Mouse (Mus musculus): ENCODE results near the gene Toe1. TPM values are rescaled to one million over a fixed set of nuclear protein-coding genes. Genes with fewer than 3 reads are reported as not detected.

The Toe1 gene
- total and polyA plus RNA-seq, 3 experiments = 3.5 to 46.1 (median 12.5) TPM

DNA sequence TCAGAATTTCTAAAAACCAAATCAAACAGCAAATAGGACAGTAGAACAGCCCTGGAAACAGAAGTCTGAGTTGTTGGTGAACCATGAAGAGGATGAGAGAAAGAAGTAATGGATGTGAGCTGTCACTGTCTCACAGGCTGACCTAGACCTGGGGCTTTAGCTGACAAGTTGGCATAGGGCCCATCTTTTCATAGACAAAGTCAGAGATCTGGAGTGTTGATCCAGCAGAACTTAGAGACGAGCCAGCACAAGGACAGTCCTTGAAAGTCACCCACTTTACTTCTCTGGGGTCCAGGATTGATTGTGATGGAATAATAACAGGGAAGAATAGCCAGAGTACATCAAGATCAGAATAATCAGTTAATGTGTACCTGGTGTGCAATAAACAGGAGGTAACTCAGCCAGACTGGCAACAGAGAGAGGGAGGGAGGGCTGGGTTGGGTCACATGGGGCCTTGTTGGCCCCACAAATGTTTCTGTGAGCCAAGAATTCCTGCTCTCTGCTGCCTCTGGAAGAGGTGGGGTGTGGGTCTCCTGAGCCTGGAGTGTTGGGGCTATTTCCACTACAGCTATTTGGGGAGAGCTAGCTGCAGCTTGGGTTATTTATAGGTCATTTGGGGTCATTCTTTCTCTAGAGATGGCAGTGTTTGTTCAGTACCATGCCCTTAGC is 10.9 kb downstream of the Toe1 start:
- Histone ChIP-seq H3K36me3 (replicated peaks) (peaks cover 17% of the 10 kb centered on the region), H3K4me1 (ENCODE audit: insufficient read depth, low read depth, low read length) (no peaks in the 10 kb centered on the region), H3K4me3 (ENCODE audit: low read depth, low read length) (no peak overlapping the region), H3K9me3 (replicated peaks) (no peaks in the 10 kb centered on the region), H3K27me3 (ENCODE audit: insufficient read depth, low read length) (no peaks in the 10 kb centered on the region)
- ATAC-seq (ENCODE audit: extremely low read depth, insufficient number of reproducible peaks, low FRiP score, poor library complexity, severe bottlenecking) (no peak), DNase-seq (ENCODE audit: low spot score) (no peak)
- TF ChIP-seq CTCF (IDR thresholded peaks at IDR 0.05; ENCODE audit: low read depth, low read length) (no peak), TAL1 (conservative IDR thresholded peaks at IDR 0.05; ENCODE audit: low read depth, low read length) (no peak), GATA2 (IDR thresholded peaks at IDR 0.05; ENCODE audit: borderline replicate concordance, low read depth, low read length) (no peak), GATA1 (IDR thresholded peaks at IDR 0.05; ENCODE audit: borderline replicate concordance, low read length) (no peak), POLR2AphosphoS5 (IDR thresholded peaks at IDR 0.05; ENCODE audit: insufficient replicate concordance, low read depth, low read length) (no peak)

DNA sequence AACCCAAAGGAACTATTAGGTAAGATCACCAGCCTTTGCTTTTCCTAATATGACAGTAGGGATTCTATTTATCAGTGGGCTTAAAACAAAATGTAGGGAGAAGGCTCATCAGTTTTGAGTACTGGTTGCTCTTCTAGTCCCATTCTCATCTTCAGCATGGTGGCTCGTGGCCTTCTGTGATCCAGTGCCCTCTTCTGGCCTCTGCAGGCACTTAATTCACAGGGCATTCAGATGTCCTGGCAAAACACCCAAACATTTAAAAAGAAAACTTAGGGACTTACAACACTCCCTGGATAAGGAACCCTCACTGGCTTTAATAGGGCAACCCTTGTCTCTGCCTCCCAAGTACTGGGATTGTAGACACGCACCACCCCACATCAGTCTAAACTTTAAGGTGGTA is 13.2 kb downstream of the Toe1 start:
- ATAC-seq (ENCODE audit: extremely low read depth, insufficient number of reproducible peaks, low FRiP score, poor library complexity, severe bottlenecking) (no peak), DNase-seq (ENCODE audit: low spot score) (no peak)
- H3K27me3 ChIP-seq (ENCODE audit: insufficient read depth, low read length) = no peaks in the 10 kb centered on the region
- peaks cover 2% of the 10 kb centered on the region for H3K36me3 ChIP-seq (replicated peaks)
- TF ChIP-seq GATA2 (IDR thresholded peaks at IDR 0.05; ENCODE audit: borderline replicate concordance, low read depth, low read length) (no peak), TAL1 (conservative IDR thresholded peaks at IDR 0.05; ENCODE audit: low read depth, low read length) (no peak), POLR2AphosphoS5 (IDR thresholded peaks at IDR 0.05; ENCODE audit: insufficient replicate concordance, low read depth, low read length) (no peak), CTCF (IDR thresholded peaks at IDR 0.05; ENCODE audit: low read depth, low read length) (no peak), GATA1 (IDR thresholded peaks at IDR 0.05; ENCODE audit: borderline replicate concordance, low read length) (no peak)
- no peak overlapping the region for H3K4me3 ChIP-seq (ENCODE audit: low read depth, low read length)
- H3K4me1 ChIP-seq (ENCODE audit: insufficient read depth, low read depth, low read length) = no peaks in the 10 kb centered on the region
- no peaks in the 10 kb centered on the region for H3K9me3 ChIP-seq (replicated peaks)

DNA sequence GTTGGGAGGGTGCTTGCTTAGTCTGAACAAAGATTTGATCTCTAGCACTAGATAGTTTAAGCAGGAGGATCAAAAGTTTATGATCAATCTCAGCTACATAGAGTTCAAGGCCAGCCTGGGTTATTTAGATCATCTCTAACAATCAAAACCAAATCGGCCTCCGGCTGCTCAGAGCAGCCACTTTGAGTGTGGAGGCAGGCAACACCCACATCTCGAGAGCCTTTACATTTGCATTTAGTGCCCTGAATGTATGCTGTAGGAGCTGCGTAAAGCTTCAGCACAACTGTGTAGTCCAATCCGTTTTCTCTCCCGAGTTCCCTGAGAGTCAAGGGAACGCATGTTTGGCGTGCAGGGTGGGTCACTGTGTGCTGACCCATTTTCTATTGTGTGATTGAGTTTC is 15.0 kb downstream of the Toe1 start:
- no peak for DNase-seq (ENCODE audit: low spot score)
- Histone ChIP-seq H3K36me3 (replicated peaks) (peaks cover 2% of the 10 kb centered on the region), H3K27me3 (ENCODE audit: insufficient read depth, low read length) (no peaks in the 10 kb centered on the region), H3K4me3 (ENCODE audit: low read depth, low read length) (no peak overlapping the region), H3K4me1 (ENCODE audit: insufficient read depth, low read depth, low read length) (no peaks in the 10 kb centered on the region), H3K9me3 (replicated peaks) (no peaks in the 10 kb centered on the region)
- TF ChIP-seq TAL1 (conservative IDR thresholded peaks at IDR 0.05; ENCODE audit: low read depth, low read length) (no peak), GATA1 (IDR thresholded peaks at IDR 0.05; ENCODE audit: borderline replicate concordance, low read length) (no peak), POLR2AphosphoS5 (IDR thresholded peaks at IDR 0.05; ENCODE audit: insufficient replicate concordance, low read depth, low read length) (no peak), GATA2 (IDR thresholded peaks at IDR 0.05; ENCODE audit: borderline replicate concordance, low read depth, low read length) (no peak), CTCF (IDR thresholded peaks at IDR 0.05; ENCODE audit: low read depth, low read length) (no peak)
- no peak for ATAC-seq (ENCODE audit: extremely low read depth, insufficient number of reproducible peaks, low FRiP score, poor library complexity, severe bottlenecking)

DNA sequence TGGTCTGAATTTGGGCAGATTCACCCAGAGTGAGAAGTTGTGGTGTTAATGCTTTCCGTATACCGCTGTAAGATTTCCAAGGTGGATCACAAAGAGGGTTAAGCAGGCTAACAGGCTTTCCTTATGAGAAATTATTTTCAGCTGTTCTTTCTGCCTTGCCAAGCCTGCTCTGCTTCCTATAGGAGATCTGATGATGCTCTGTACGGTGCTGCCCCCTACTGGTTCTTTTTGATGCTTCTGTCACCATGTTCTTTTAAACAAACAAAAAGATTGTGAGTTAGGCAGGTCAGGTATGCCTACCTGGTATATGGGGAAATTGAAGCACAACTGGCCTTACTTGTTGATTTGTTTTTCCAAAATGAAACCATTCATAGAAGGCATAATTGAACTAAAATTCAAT is 18.5 kb downstream of the Toe1 start:
- peak; percentile 28; the same call in 1 of the 2 replicates for ATAC-seq (ENCODE audit: extremely low read depth, insufficient number of reproducible peaks, low FRiP score, poor library complexity, severe bottlenecking)
- no peak overlapping the region for H3K4me3 ChIP-seq (ENCODE audit: low read depth, low read length)
- DNase-seq (ENCODE audit: low spot score) = peak; percentile 16
- TF ChIP-seq GATA1 (IDR thresholded peaks at IDR 0.05; ENCODE audit: borderline replicate concordance, low read length) (no peak), CTCF (IDR thresholded peaks at IDR 0.05; ENCODE audit: low read depth, low read length) (peak; percentile 30; the same call in 1 of the 2 replicates), POLR2AphosphoS5 (IDR thresholded peaks at IDR 0.05; ENCODE audit: insufficient replicate concordance, low read depth, low read length) (no peak), TAL1 (conservative IDR thresholded peaks at IDR 0.05; ENCODE audit: low read depth, low read length) (no peak), GATA2 (IDR thresholded peaks at IDR 0.05; ENCODE audit: borderline replicate concordance, low read depth, low read length) (no peak)
- no peaks in the 10 kb centered on the region for H3K4me1 ChIP-seq (ENCODE audit: insufficient read depth, low read depth, low read length)
- no peaks in the 10 kb centered on the region for H3K9me3 ChIP-seq (replicated peaks)
- no peaks in the 10 kb centered on the region for H3K27me3 ChIP-seq (ENCODE audit: insufficient read depth, low read length)
- peaks cover 2% of the 10 kb centered on the region for H3K36me3 ChIP-seq (replicated peaks)

DNA sequence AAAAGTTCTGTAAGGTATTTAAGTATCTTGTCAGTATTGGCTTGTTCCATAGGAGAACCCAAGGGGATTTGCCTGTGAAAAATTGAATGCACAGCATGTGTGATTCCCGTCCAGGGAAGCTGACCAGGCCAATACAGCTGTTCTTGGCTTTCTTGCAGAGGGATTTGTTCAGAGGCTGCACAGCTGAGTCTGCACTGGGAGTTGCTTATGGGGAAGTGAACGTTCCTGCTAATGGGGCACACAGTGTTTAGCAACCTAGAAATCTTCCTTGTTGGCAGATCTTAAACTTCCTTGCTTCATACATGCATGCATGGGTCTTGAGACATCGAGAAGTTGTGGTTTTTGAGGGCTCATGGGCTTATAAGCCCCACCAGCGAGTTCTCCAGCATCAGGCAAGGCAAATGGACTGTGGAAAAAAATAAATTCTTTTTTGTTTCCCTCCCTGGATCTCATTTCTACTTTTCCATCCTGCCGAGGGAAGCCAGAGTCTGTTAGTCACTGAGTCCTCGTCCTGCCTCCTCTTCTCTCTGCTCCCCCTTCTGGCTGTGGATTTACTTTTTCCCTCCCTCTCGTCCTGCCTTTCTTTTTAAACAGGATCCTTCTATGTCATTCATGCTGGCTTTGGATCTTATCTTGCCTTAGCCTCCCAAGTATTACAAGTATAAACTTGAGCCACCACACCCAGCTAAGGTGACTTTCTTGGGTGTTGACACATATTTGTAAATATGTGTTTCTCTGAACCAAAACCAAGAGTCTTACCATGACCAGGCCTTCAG is 19.3 kb downstream of the Toe1 start:
- H3K9me3 ChIP-seq (replicated peaks) = no peaks in the 10 kb centered on the region
- TF ChIP-seq GATA1 (IDR thresholded peaks at IDR 0.05; ENCODE audit: borderline replicate concordance, low read length) (no peak), POLR2AphosphoS5 (IDR thresholded peaks at IDR 0.05; ENCODE audit: insufficient replicate concordance, low read depth, low read length) (no peak), CTCF (IDR thresholded peaks at IDR 0.05; ENCODE audit: low read depth, low read length) (no peak), GATA2 (IDR thresholded peaks at IDR 0.05; ENCODE audit: borderline replicate concordance, low read depth, low read length) (no peak), TAL1 (conservative IDR thresholded peaks at IDR 0.05; ENCODE audit: low read depth, low read length) (no peak)
- no peaks in the 10 kb centered on the region for H3K27me3 ChIP-seq (ENCODE audit: insufficient read depth, low read length)
- DNase-seq (ENCODE audit: low spot score) (no peak), ATAC-seq (ENCODE audit: extremely low read depth, insufficient number of reproducible peaks, low FRiP score, poor library complexity, severe bottlenecking) (no peak)
- H3K4me3 ChIP-seq (ENCODE audit: low read depth, low read length) = no peak overlapping the region
- no peaks in the 10 kb centered on the region for H3K4me1 ChIP-seq (ENCODE audit: insufficient read depth, low read depth, low read length)
- H3K36me3 ChIP-seq (replicated peaks) = peaks cover 2% of the 10 kb centered on the region

DNA sequence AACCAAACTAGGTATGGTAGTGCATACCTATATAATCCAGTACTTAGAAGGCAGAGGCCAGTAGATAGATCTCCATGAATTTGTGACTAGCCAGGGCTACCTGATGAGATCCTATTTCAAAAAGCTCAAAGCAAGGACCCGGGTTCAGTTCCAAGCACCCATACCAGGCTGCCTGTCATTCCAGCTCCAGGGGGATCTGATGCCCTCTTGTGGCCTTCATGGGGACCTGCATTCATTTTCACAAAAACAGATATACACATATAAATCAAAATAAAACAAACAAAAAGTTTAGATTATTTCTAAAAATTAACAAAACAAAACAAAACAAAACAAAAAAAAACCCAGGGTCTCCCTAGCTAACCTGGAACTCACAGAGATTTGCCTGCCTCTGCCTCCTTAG is 20.9 kb downstream of the Toe1 start:
- H3K4me1 ChIP-seq (ENCODE audit: insufficient read depth, low read depth, low read length) = no peaks in the 10 kb centered on the region
- no peaks in the 10 kb centered on the region for H3K27me3 ChIP-seq (ENCODE audit: insufficient read depth, low read length)
- ATAC-seq (ENCODE audit: extremely low read depth, insufficient number of reproducible peaks, low FRiP score, poor library complexity, severe bottlenecking) = no peak
- no peak for DNase-seq (ENCODE audit: low spot score)
- H3K36me3 ChIP-seq (replicated peaks) = no peaks in the 10 kb centered on the region
- no peaks in the 10 kb centered on the region for H3K9me3 ChIP-seq (replicated peaks)
- no peak overlapping the region for H3K4me3 ChIP-seq (ENCODE audit: low read depth, low read length)
- TF ChIP-seq TAL1 (conservative IDR thresholded peaks at IDR 0.05; ENCODE audit: low read depth, low read length) (no peak), CTCF (IDR thresholded peaks at IDR 0.05; ENCODE audit: low read depth, low read length) (no peak), POLR2AphosphoS5 (IDR thresholded peaks at IDR 0.05; ENCODE audit: insufficient replicate concordance, low read depth, low read length) (no peak), GATA2 (IDR thresholded peaks at IDR 0.05; ENCODE audit: borderline replicate concordance, low read depth, low read length) (no peak), GATA1 (IDR thresholded peaks at IDR 0.05; ENCODE audit: borderline replicate concordance, low read length) (no peak)

Data from G1E (cell line).